ENCODE assay signal across 8 mouse cellular contexts in the genomic region with DNA sequence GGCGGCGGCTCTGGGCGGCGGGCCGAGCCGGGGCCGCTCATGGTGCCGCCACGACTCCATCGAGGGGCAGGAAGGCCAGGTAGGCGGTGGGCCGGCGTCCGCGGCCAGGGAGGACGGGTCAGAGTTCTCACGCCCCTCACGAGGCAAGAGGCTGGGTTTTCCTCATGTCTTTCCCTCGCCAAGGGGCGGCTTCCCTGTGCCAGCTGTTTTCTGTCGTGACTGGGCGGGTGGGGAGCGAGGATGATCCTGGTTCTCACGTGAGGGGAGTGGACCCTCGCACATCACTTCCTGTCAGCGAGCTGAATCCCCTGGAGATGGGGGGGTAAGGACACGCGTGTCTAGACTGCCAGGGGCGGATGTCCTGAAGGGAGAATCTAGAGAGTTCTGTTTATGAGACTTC. TPM values are rescaled to one million over a fixed set of nuclear protein-coding genes. Genes with fewer than 3 reads are reported as not detected.
A peak's percentile ranks its signal among the peaks of the same experiment; 100 is the strongest.
DNase-seq lines count a peak whose midpoint lies in the region; ATAC-seq and TF ChIP-seq lines count a peak whose summit lies in the region.

No protein-coding gene starts in this region.

- TF ChIP-seq POLR2A in lung, adult 2 months (IDR thresholded peaks at IDR 0.05; ENCODE audit: borderline replicate concordance, extremely low read depth, low read depth, low read length) = peak; percentile 40; the same call in 1 of the 2 replicates

- H3K9ac ChIP-seq in kidney, embryonic 16.5 days (replicated peaks; ENCODE audit: low read length) = peak overlapping the region; percentile 93
- H3K9ac ChIP-seq in intestine, embryonic 14.5 days (ENCODE audit: low read length) = peak overlapping the region; percentile 89

- H3K4me1 ChIP-seq in kidney, embryonic 16.5 days (ENCODE audit: insufficient read depth, low read length) = peaks cover 16% of the 10 kb centered on the region
- H3K4me1 ChIP-seq in intestine, embryonic 14.5 days (replicated peaks; ENCODE audit: control insufficient read depth, insufficient read depth, low read length) = no peaks in the 10 kb centered on the region; the same call in 1 of the 2 replicates
- peaks cover 7% of the 10 kb centered on the region; the same call in 1 of the 2 replicates for H3K4me1 ChIP-seq in lung, adult 2 months (ENCODE audit: control insufficient read depth, insufficient read depth, low read length)

- H3K27ac ChIP-seq in kidney, embryonic 16.5 days (ENCODE audit: low read length) = peak overlapping the region; percentile 87
- H3K27ac ChIP-seq in intestine, embryonic 14.5 days (ENCODE audit: low read depth) = peak overlapping the region; percentile 95

- peak overlapping the region; percentile 94 for H3K4me3 ChIP-seq in kidney, embryonic 16.5 days (ENCODE audit: low read length)
- H3K4me3 ChIP-seq in intestine, embryonic 14.5 days (ENCODE audit: low read depth, low read length) = peak overlapping the region; percentile 83
- peak overlapping the region; percentile 94 for H3K4me3 ChIP-seq in lung, adult 2 months (replicated peaks; ENCODE audit: extremely low read depth, low read depth, low read length)

- peak; percentile 21; the same call in 1 of the 2 replicates for ATAC-seq in kidney, embryonic 16.5 days (ENCODE audit: low FRiP score, low TSS enrichment)
- ATAC-seq in intestine, embryonic 14.5 days (replicated peaks; ENCODE audit: low FRiP score, low TSS enrichment, low read depth) = peak; percentile 38; the same call in 1 of the 2 replicates

- DNase-seq in kidney, postnatal 14 days = no peak
- peak; percentile 47 for DNase-seq in ZHBTc4 (ENCODE audit: low read depth, low spot score)
- DNase-seq in frontal cortex, postnatal 10 days (ENCODE audit: low spot score in 2 of 2) = peak; percentile 71
- DNase-seq in intestine, embryonic 14.5 days (ENCODE audit: low spot score) = peak; percentile 86
- no peak for DNase-seq in lung, adult 2 months
- peak; percentile 68 for DNase-seq in retina, embryonic 14.5 days (ENCODE audit: low spot score)
- no peak for DNase-seq in adrenal gland, postnatal 25 days

- peak overlapping the region; percentile 81 for H3K4me2 ChIP-seq in kidney, embryonic 16.5 days (replicated peaks; ENCODE audit: low read depth, low read length)
- H3K4me2 ChIP-seq in intestine, embryonic 14.5 days (ENCODE audit: low read length) = peak overlapping the region; percentile 59

- no peak for TF ChIP-seq CTCF in lung, adult 2 months (IDR thresholded peaks at IDR 0.05; ENCODE audit: insufficient read depth, low read length)

- no peaks in the 10 kb centered on the region for H3K27me3 ChIP-seq in kidney, embryonic 16.5 days (ENCODE audit: insufficient read depth, low read length)
- H3K27me3 ChIP-seq in intestine, embryonic 14.5 days (replicated peaks; ENCODE audit: control insufficient read depth, insufficient read depth, low read length) = no peaks in the 10 kb centered on the region

- H3K9me3 ChIP-seq in kidney, embryonic 16.5 days (ENCODE audit: low read length) = no peaks in the 10 kb centered on the region
- no peaks in the 10 kb centered on the region for H3K9me3 ChIP-seq in intestine, embryonic 14.5 days (ENCODE audit: control insufficient read depth, low read length)

- WGBS in kidney, embryonic 16.5 days = 0% methylated on average over 26 of the region's 29 CpGs
- WGBS in intestine, embryonic 14.5 days = 1% methylated on average over 28 of the region's 29 CpGs
- 1% methylated on average over 29 of the region's 29 CpGs for WGBS in lung, adult 2 months

- peaks cover 7% of the 10 kb centered on the region; the same call in 1 of the 2 replicates for H3K36me3 ChIP-seq in kidney, embryonic 16.5 days (ENCODE audit: insufficient read depth, low read length)
- H3K36me3 ChIP-seq in intestine, embryonic 14.5 days (ENCODE audit: control insufficient read depth, insufficient read depth, low read length) = peaks cover 26% of the 10 kb centered on the region

RNA-seq across cellular contexts. Expression of gene Slc35f5, which starts 0.8 kb away (rescaled TPM):
- 56.1 and 59.6 TPM in 2 replicates for polyA plus RNA-seq in kidney, embryonic 16.5 days (2015; fragmentation: Nextera tagmentation; extraction: Ambion mirVana)
- 49.1 and 51.4 TPM in 2 replicates for polyA plus RNA-seq in intestine, embryonic 14.5 days (2014; fragmentation: Nextera tagmentation; extraction: Ambion mirVana)
- polyA plus RNA-seq in lung, adult 2 months (2012; rRNA removed) = 18.3 and 27.3 TPM in 2 replicates
- total RNA-seq in adrenal gland, postnatal 25 days (2021) = 41.3 and 56.2 TPM in 2 replicates

Comparison
In these comparisons a context has a peak if more than half of its experiments do, and no peak if none do; other contexts are left out.
1. DNase-seq: peak in ZHBTc4 (single experiment), frontal cortex, postnatal 10 days (2 of 2), intestine, embryonic 14.5 days (single experiment) and retina, embryonic 14.5 days (single experiment); none in kidney, postnatal 14 days (single experiment), lung, adult 2 months (single experiment) and adrenal gland, postnatal 25 days (single experiment).
2. Peak in every context shown above with its lines, with median percentiles within 50 percentile points of each other: H3K4me3 ChIP-seq.